Mouse (Mus musculus): Measurements from ENCODE around the gene P2rx3. TPM values are rescaled to one million over a fixed set of nuclear protein-coding genes. Genes with fewer than 3 reads are reported as not detected.

P2rx3 gene
- 0.04 TPM in 1 of 2 replicates, not detected in the other for polyA plus RNA-seq (2012)

DNA sequence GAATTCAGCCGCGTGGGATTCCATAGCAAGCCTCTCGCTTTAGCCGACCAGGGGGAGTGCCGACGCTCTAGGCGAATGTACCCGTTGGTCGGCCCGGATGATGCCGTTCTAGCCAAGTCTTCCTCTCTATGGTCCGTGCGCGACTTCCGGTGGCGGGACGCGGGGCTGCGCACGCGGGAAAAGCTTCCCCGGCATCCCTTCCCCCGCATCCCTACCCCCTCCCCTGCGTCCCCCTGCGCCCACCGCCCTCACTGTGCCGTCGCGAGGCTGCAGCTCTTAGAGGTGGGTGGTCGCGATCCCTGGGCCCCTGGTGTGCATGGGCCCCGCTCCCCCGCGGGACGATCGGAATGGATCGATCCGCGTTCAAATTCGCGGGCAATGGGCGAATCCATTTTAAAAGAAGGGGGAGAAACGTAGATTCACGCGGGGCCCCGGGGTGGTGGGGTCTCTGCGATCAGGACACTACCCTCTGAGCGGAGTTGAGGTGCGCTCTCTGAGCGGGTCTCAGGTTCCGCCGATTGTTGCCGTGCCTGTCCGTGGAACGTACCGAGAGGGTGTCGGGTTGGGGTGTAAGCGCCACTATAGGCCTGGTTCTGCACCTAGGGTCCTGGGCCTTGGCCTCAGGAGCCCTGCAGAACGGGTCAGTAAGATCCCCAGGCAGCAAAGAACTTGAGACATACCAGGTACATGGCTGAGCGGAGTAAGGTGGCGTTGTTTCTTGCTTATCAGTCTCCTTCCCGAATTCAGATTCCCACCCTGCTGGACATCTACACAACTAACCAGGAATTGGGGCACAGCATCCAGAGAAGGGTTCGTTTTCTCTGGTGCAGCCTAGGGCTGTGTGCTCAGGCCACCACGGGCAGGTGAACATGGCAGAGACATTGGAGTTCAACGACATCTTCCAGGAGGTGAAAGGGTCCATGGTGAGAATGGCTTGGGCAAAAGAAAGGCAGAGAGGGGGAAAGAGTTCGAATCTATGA lies at the start of gene P2rx3, which contains the start of gene Ssrp1:
Gene P2rx3 (minus strand): TSS at position 416 of the 980 bp plus-strand sequence.
Gene Ssrp1 (plus strand): TSS at position 188 of the 980 bp plus-strand sequence.
- no peak for TF ChIP-seq GATA1 (IDR thresholded peaks at IDR 0.05; ENCODE audit: low read length)

DNA sequence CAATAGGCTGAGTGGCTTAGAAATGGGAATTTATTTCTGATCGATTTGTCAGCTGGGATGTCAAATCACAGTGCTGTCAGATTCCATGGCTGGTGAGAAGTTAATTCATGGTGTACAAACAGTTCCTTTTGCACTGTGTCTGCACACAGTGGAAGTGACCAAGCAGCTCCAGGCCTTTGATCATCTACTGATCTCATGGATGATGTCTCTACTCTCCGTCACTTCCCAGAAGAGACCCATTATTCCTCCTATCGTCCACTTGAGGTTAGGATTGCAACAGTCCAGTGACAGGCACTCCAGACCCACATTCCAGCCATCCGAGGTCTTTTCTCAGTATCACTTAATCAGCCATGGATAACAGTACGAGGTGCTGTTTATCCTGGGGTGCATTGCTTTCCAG lies 36.5 kb upstream of the P2rx3 start:
- TF ChIP-seq GATA1 (IDR thresholded peaks at IDR 0.05; ENCODE audit: low read length) = no peak

DNA sequence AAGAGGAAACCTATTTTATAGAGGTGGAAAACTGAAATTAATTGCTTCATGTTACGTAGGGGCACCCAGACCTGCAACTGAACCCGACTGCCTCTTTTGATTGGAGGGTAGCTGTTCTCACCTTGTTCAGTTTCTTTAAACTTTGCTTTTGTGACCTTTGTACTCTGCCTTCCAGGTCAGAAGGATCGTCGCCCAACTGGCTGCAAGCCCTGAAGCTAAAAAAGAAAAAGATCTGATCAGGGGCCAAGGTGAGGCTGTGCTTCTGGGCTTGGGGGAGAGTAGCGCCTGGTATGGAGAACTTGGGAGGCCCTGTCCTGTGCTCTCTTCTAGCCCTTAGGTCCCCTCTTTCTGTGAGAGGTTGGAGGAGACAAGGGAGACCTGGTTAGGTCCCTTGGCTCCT lies 34.7 kb upstream of the P2rx3 start:
- no peak for TF ChIP-seq GATA1 (IDR thresholded peaks at IDR 0.05; ENCODE audit: low read length)

DNA sequence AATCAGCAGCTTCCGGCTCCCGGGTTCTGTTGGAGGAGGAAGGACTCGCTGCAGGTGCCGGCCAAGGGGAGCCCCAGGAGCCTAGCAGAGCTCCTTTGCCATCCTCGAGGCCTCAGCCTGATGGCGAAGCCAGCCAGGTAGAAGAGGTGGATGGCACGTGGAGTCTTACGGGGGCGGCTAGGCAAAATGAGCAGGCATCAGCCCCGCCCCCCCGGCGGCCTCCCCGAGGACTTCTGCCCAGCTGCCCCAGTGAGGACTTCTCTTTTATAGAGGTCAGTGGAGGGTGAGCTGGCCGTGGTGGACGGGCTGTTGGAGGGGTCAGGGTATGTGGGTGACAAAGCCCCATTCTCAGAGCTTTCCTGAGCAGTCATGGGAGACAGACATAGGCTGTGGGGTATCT lies 32.8 kb upstream of the P2rx3 start:
- no peak for TF ChIP-seq GATA1 (IDR thresholded peaks at IDR 0.05; ENCODE audit: low read length)

DNA sequence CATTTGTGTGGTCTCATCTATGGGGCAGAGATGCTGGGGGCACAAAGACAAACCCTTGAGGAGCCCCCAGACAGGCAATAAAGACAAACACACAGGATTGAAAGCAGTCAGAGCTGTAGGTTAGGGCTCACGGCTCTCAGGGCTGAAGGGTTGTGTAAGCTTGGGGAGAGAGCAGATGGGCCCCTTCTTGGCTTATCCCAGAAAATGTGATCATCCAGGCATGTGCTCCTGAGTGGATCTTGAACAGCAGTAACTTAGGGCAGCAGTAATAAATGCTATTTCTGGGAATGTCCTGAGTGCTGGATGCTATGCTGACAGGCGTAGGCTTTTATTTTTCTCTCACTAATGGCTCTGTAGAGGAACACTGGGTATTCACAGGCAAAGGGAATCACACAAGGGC lies 31.4 kb upstream of the P2rx3 start:
- TF ChIP-seq GATA1 (IDR thresholded peaks at IDR 0.05; ENCODE audit: low read length) = no peak

DNA sequence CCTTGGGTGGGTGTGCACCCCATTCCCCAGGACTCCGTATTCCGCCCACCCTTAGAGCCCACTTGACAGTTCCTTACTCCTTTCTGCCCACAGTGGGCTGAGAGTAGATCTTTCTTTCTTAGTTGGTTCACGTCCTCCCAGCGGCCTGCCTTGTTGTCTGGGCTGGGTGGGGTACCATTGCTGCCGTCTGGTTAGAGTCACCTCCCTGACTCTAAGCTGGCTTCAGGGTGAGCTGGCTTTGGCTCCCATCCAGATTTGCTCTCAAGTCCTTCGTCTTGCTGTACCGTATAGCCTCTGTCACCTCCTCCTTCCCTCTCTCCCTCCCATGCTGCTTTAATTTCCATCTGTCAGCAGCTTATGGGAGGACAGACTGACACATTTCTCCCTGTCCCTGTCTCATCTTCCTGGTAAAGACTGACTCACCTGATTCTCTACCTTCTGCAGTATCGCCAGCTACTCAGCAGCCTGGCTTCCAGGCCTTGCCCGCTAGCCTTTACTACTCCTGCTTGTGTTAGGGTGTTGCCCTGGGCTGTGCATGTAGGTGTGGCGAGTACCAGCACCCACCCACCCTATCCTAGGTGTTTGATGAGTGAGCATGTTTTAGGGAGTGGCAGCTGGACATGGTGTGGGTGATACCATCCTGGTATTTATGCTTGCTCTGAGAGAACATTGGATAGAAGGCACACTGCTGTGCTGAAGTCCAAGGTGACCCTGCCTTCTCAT lies 30.8 kb upstream of the P2rx3 start:
- TF ChIP-seq GATA1 (IDR thresholded peaks at IDR 0.05; ENCODE audit: low read length) = no peak

DNA sequence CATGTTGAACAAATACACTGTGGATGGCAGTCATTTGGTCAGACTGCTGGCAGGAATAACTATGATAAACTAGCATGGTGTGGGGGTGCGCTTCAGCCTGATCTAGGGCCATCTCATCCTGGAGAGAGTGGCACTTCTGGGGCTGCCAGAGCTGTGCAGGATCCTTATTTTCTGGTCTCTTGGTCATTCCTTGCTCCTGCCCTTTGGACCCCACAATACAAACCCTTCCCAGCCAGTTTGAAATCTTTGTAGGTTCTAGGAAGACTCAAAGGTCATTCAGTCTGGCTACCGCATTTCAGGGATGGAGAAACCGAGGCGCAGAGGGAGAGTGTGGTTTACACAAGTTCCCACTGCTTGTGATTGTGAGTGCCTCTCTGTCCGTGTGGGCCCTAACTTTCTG lies 29.7 kb upstream of the P2rx3 start:
- TF ChIP-seq GATA1 (IDR thresholded peaks at IDR 0.05; ENCODE audit: low read length) = no peak

DNA sequence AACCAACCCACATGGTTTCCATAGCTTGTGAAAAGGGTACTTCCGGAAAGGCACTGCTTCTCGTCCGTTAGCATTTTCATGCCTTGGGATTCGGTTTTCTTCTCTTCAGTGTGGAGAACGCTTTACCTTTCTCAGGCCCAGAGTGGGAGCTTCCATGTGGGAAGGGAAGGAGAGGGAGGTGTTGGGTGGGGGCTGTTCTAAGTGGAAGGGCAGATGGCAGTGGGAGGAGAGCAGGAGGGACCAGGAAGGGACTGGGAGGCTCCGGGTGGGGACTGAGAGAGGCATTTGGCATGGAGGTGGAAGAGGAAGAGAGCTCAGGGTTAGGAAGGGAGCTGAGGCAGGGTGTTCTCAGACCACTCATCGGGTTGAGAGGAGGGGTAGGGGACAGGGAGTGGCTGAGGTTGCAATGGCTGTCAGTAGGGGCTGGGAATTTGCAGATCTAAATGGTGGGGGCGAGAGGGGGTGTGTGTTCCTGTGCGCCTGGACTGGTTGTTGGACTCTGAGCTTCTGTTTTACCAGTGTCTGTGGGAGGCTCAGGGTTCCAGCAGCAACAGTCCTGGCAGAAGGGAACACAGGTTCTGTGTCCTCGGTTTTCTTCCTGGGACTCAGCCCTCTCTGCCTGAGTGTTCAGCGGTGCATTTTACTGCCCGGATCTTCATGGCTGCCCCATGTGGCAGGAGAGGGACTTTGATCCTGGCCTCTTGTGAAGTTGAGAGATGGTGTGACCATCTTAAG lies 28.0 kb upstream of the P2rx3 start:
- no peak for TF ChIP-seq GATA1 (IDR thresholded peaks at IDR 0.05; ENCODE audit: low read length)

DNA sequence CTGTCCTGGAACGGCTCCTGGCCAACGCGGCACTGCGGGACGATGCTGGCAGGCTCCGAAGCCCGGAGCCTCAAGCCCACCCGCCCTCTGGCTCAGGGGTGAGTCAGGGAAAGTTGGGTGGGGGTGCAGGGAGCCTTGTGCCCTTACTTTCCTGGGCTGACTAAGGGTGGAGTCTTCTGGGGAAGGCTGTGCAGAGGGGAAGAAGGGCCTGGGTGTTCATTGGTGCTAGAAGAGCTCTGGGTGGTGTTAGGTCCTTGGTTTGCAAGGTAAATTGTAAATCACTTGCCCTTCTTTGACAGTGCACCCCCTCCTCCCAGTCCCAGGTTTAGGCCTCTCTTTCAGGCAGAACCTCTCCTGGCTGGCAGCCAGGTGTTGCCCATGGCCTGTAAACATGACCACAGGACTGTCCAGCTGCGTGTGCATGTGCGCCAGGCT lies 23.9 kb upstream of the P2rx3 start:
- TF ChIP-seq GATA1 (IDR thresholded peaks at IDR 0.05; ENCODE audit: low read length) = no peak

DNA sequence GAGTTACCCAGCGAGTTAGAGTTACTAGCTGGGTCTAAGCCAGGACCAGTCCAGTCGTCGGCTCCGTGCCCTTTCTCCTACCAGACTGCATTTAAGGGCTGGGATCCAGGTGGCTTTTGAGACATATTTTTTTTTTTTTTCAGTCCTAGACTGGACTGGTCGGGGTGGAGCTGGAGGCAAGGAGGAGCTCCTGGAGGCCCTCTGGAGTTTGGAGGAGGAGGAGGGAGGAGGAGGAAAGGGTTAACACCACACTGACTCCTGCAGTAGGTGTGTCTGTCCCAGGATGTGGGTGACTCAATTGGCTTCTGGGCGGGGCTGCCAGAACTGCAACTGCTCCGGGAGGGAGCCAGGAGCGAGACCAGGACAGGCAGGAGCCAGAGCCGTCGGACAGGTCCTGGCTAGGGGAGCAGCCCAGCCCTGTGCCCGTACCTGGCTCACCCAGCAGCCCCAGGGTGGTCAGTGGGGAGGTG lies 23.4 kb upstream of the P2rx3 start:
- no peak for TF ChIP-seq GATA1 (IDR thresholded peaks at IDR 0.05; ENCODE audit: low read length)

DNA sequence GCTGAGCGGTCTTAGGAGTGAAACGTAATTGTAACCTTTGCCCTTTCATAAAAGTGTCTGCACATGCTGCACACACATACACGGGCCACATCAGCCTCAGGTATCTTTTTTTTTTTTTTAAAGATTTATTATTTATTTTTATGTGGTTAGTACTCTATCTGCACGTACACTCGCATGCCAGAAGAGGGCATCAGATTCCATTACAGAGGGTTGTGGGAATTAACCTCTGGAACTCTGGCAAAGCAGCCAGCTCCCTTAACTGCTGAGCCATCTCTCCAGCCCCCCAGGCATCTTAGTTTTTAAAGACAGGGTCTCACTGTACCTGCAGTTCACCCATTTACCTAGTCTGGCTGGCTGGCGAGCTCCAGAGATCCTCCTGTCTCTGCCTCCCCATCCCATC lies 22.4 kb upstream of the P2rx3 start:
- TF ChIP-seq GATA1 (IDR thresholded peaks at IDR 0.05; ENCODE audit: low read length) = no peak

DNA sequence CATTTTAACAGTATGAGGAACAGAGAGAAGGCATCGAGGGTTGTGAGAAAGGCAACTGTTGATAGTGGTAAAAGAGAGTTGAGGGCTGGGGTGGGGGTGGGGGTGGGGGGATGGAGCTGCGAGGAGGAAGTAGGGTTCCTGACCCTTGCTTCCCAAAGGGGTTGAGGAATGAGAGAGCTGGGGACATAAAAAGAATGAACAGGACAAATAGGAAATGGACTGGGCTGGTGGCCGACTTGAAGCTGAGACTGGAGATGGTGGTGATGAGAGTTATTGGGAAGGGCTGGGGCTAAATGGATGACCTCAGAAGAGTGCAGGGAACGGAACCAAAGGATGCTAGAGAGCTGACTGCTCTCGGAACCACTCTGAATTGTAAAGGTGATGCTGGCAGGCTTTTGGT lies 19.4 kb upstream of the P2rx3 start:
- TF ChIP-seq GATA1 (IDR thresholded peaks at IDR 0.05; ENCODE audit: low read length) = no peak

DNA sequence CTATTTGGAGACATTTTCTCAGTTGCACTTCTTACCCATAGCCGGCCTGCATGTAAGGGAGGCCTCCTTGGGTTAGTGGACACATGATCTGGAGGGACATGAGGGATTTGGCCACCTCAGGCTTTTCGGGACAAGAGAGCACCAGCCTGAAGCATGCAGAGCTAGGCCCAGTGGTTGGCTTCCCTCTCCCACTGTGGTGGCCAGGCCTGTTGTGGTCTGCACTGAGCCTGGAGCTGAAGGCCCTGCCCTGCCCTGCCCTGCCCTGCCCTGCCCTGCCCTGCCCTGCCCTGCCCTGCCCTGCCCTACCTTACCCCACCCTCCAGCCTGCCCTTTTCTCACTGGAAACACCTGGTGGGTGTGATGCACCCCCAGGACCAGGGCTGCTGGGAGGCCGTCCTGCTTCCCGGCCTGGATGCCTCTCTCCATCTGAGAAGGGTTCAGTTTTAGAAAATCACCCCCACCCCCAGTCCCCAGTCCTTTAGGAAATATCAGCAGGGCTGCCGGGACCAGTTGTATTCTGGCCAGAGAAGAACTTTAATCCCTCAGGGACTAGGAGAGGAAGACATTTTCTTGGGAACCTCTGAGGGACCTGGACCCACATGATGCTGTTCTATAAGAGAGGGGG lies 16.0 kb upstream of the P2rx3 start:
- TF ChIP-seq GATA1 (IDR thresholded peaks at IDR 0.05; ENCODE audit: low read length) = no peak

DNA sequence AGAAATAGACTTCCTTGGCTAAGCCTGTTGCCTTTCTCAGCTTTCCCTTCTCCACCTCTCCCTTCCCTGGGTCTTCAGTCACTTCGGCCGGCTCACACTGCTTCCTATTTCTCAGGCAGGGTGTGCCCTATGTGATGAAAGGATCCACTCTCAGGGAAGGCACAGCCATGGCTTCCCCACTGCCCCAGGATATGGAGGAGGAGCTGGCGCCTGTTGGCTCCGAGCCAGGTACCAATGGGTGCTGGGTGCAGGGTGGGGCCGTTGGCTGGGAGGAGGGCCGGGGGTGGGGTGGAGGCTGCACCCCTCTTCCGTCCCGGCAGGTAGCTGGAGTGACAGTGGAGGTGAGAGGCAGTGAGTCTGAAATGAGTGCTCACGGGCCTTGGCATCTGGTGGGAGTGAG lies 13.5 kb upstream of the P2rx3 start:
- TF ChIP-seq GATA1 (IDR thresholded peaks at IDR 0.05; ENCODE audit: low read length) = no peak

DNA sequence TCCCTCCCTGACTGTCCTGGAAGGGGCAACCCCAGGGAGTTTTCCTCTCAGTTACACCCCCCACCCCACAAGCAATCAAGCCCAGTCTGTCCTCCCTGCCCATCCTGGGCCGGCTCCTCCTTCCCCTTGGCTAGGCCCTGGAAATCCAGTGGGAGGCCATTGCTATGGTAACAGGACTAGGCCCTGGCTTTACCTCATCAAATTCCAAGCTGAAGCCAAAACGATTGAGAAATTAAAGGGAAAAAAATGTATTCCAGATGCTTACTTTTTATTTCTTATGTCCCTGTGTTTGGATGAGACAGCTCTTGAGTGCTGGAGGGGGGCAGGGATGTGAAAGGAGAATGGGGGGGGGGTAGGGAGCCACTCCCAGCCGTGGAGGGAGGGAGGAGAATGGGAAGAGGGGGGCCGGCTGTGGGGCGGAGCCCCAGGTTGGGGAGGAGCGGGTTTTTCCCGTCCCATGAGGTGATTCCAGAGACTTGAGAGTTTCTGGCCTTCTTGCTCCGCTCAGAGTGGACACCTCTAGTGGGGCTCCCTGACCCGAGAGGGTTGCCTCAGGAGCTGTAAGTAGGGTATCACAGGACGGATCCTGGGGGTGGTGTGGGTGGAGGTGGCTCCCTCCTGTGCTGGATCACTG lies 12.9 kb upstream of the P2rx3 start:
- no peak for TF ChIP-seq GATA1 (IDR thresholded peaks at IDR 0.05; ENCODE audit: low read length)
